Mouse (Mus musculus) adrenal gland, postnatal 4 days (tissue): Measurements from ENCODE around the gene G430095P16Rik. TPM values are rescaled to one million over a fixed set of nuclear protein-coding genes. Genes with fewer than 3 reads are reported as not detected.

Experiments used
- DNase-seq, 2 experiments: peaks; one replicate each; pipeline ENCODE4 v3.0.0; 2021 to 2022; ENCODE audit warnings: low spot score in 2 of 2, mixed read lengths in 2 of 2
- total RNA-seq, 2 experiments: library from RNA; stranded (reverse); gene quantifications; 2 replicates each; pipeline ENCODE4 v1.2.3; 2021

G430095P16Rik gene
- total RNA-seq, 2 experiments from 2014 or later = 1.2 TPM

DNA sequence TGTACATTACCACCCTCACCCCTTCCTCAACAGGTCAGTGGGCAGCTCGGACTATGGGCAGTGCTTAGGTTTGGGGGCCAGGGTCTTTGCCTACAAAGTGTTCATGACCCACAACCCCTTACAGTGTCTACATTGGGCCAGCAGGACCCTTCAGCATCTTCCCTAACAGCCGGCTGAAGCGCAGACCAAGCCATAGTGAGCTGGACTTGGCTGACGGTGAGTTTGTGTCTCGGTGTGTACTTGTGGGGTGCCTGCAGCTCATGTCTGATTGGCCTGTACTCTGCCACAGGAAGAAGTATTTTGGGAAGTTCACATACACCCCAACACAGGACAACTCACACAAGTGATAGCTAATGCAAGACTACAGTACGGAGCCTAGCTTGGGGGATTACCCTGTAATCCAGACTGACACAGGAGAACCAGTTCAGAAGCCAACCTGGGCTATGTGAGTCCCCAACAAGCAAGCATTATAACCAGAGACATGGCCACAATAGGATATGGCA lies 19.8 kb upstream of the G430095P16Rik start:
- DNase-seq = no peak

DNA sequence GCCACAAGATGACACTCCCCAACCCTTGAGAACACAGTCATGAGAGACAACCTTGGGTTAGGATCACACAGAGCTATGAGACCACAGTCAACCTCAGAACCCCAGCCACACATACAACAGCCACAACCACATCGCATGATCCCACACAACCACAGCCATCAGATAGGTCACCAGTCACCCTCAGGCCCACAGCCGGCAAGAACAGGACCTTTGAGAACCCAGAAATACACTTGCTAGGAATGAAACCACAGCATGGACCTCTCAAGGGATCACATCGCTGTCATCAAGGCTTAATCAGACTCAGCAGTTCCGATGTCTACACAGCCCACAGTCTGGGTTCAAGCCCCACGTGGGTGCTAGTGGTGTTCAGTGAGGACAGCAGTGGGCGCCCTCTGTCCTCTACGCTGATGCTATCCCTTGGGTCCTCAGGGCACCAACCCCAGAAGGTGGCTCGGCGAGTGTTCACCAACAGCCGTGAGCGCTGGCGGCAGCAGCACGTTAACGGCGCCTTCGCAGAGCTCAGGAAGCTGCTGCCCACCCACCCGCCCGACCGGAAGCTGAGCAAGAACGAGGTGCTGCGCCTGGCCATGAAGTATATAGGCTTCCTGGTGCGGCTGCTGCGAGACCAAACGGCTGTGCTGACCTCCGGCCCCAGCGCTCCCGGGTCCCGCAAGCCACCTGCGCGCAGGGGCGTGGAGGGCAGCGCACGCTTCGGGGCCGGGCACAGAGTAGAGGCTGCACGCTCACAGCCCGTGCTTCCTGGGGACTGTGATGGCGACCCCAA lies 19.1 kb upstream of the G430095P16Rik start:
- no peak for DNase-seq

DNA sequence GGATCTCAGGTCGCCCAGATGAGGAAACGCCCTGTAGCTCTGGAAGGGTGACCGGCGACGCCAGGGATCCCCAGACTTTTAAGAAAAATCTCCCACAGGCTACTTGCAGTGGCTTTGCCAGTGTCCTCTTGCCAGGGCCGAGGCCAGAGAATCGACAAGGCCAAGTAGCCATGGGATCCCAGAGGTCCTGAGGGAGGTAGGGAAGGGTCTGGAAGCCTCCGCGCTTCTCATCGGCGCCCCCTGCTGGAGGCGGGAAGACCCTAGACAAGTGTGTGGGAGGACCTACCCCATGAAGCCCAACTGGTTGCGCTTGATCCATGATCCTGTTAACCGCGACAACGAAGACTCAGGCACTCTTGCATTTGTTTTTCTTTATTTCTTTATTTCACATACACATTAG lies 18.5 kb upstream of the G430095P16Rik start:
- peak in 1 of 2 experiments; percentile 58 for DNase-seq

DNA sequence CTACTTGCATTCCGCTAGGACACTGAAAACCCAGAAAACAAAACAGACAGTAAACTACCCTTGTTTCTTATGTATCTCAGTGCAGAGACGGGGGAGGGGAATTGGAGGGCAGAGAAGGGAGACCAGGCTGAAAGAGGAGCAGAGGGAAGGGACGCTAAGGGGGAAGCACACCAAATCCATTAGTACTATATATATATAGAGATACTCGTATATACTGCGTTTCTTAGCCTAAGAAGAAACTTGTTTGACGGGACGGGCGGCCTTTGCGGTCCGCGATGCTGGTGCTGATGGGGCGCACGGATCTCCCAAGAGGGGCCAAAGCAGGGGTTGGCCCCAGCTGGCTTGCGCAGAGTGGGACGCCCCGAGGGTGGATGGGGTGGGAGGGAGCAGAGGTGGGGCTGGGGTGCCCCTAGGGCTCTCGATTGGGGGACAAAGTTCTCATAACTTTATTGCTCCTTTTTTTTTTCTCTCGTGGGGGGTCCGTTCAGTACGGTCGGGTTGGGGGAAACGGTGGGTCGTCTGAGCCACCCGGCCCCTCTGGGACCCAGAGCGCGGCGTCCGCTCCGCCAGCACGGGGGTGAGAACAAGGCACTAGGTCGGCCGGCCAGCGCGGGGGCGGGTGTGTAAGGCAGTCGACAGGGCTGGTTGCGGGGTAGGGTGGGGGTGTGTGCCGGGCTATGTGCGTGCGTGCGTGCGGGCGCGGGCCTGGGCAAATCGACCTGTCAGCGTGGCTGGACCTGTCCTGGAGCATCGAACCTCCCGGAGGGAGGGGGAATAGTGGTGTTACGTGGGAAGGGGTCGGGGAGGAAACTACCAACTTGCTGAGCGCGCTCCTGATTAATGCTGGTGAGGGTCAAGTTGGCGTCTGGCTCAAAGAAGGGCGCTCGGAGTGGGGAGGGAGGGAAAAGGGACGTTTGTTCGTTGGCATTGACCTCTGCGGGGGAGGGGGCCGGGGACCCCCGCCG lies 17.7 kb upstream of the G430095P16Rik start:
- DNase-seq = no peak

DNA sequence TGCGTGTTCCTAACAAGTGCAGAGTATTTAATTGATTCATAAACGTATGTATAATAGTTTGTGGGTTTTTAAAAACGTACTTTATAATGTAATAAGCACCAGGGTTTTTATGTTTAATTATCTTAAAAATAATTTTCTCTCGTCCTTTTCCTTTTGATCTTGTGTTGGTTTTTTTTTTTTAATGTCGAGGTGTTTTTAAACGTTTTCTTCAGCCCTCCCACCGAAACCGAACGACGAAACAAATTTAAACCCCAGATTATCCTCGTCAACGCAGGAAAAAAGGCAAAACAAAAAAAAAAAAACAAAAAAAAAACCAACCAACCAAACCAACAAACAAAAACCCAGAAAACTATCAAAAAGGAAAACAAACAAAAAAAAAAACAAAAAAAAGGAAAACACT lies 16.8 kb upstream of the G430095P16Rik start:
- DNase-seq = no peak

DNA sequence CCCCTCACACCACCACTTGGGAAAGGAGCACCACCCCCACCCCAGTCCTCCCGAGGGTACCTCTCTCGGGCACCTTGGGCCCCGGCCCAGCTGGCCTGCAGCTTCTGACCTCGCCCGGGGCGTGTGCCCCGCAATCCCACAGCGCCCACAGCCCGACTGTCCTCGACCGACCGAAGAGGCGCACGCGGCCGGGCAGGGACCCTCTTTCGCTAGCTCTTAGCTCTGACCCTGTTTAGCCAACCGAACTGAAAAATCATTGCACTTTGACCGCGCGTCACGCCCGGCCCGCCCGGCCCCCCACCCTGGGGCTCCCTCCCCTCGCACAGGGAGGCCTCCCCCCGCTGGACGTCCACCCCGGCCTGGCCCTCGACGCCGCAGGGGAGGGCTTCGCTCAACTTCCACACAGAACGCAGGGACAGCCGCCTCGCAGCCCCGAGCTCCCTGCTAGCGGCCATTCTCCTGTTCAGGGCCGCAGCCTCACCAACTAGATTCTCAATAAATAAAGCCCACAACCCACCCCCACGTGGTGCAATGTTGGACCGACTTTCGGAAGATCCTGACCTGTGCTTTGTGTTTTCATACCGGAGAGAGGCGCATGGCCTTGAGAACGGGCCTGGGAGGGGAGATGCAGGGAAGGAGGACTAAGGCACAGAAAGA lies 16.1 kb upstream of the G430095P16Rik start:
- no peak for DNase-seq

DNA sequence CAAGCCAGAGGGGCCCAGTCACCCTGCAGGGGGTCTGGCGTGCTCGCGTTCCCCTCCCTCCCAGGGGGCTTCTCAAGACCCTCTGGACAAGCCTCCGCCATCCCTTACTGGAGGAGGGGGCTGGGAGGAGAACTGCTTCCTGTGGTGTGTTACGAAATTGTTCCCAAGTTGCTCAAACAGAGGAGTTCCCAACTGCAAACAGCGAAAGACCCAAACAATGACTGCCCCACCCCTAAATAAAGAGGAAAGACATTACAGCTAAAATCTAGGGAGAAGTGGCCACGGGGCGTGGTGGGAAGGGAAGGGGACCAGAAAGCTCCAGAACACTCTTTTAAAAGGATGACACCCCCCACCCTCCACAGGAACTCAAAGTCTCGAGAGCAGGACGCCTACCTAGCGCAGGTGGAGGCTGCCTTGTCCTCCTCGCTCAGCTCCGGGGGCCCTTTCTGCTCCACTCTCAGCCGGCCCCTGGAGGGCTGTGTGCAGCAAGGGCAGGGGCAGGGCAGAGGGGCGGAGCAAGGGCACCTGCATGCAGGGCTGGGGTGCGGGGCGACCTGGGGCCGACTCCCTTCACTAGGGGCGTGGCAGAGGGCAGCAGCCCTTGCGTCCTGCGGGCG lies 15.4 kb upstream of the G430095P16Rik start:
- no peak for DNase-seq

DNA sequence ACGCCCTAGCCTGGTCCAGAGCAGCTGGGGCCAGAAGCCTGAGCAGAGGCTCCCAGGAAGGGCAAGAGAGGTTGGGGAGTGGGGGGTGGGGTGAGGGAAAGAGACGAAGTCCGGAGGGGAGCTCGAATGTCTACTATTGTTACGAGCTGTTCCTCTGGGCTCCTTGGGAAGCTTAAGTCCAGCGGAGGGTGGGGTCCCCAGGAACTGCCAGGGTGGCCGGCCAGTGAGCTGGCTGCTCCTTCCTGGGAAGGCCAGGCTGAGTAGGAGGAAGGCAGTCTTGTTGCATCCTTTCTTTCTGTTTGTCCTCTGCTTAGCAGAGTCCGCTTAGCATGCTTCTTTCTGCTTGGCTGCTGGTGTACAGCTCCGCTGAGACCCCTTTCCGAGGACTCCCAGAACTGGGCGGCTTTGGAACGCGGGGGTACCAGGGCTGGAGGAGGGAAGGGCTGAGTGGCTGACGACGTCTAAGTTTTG lies 14.7 kb upstream of the G430095P16Rik start:
- no peak for DNase-seq

DNA sequence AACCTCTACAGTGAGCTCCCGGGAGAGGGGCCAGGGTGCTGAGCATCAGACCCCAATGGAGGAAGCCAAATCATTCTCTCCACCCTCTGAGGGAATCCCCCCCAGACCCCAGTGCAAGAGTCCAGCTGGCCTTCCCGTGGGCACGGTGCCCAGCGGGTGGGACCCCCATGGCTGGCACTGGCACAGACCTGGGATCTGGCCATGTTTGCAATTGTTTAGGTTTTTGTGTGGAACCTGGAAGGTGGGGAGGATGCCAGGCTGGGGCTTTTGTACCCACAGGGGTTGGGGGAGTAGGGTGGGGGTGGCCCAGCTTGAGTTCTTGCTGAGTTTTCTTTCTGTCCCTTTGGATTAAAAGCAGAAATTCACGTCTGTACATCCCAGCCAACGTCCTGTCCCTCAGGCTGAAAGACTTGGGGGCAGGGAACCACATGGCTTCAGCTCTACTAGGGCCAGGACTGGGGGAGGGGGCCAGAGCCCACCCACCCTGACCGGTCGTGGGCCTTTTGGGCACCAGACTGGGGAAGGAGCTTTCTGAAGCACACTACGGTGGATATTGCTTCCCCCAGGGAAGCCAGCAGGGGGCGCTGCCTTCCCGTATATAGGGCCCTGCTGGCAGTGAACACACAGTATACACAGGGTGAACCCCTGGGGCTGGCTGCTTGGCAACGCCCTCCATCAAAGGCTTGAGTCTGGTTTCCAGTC lies 13.9 kb upstream of the G430095P16Rik start:
- DNase-seq = peak in 1 of 2 experiments; percentile 74

DNA sequence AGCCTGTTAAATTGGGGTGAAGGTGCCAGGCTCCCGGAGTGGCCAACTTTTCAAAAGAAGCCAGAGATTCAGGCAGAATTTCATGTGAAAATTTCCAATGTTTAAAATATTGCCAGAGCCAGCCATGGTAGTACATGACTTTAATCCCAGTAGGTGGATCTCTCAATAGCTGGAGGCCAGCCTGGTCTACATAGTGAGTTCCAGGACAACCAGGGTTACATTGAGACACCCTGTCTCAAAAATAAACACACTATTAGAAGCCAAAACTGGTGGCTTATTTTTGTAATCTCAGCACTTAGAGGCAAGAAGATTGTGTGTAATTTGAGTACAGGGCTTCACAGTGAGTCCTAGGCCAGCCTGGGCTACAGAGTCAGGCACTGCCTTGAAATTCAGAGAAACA lies 12.9 kb upstream of the G430095P16Rik start:
- DNase-seq = no peak

DNA sequence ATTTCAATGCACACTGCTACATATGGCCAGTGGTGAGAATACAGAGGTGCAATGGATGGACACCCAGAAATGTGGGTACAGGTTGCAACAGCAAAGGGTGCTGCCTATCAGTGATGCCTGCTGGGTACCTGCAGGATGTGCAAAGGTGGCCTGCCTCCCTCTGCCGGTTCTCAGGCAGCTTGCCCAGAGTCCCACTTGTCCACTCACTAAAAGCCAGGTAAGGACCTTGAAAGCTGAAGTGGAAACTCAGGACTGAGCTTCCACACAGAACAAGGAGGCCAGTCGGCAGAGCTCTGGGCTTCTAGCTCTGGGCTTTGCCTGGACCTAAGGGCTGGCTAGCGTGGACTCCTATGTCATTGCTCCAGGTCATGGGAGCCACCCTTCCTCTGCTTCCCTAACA lies 11.5 kb upstream of the G430095P16Rik start:
- DNase-seq = no peak

DNA sequence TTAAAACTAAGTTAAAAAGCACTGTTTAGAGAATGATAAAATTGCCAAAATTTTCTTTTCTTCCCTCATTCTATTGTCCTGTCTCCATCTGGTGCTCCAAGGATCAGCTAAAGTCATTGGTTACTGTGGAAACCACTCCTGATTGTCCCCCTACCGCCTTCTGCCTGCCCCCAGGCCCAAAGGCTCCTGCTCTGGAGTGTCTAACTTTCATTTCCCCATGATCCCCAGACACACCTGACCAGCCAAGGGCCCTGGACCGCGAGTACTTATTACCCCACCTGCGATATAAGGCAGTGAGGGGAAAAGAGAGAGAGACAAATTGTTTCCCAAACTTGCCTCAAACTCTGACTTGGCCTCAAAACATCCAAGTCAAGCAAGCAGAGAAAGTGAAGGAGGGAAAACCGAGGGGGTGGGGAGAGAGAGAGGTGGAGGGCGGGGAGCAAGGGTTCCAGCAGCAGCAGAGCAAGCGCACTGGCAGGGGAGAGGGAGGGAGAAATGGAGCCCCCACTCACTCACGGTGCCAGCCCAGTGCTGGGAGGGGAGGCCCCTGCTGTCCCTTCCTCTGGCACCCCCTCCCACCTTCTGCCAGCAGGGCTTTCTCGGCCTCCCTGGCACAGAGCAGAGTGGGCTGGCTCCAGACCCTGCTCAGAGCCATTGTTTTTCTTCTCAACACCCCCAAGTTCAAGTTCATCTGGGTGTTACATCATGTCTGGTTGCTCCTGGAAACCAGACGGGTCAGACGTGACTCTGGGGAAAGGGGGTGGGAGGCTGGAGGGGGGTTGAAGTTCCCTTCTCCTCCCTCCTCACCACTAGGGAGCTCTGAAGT lies 10.7 kb upstream of the G430095P16Rik start:
- no peak for DNase-seq

DNA sequence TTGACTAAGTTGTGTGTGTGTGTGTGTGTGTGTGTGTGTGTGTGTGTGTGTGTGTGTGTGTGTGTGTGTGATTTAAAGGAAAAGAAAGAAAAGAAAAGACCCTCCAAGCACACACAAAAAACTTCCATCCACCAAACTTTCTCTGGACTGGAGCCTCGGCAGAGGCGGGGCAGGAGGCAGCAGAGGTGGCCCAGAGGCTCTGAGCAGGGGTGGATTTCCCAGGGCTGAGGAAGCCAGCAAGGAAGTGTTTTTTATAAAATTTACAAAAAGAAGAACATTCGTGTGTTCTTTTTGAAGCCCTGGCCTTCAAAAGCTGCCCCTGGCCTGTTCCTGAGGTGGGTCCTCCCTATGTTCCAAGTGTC lies 10.1 kb upstream of the G430095P16Rik start:
- DNase-seq = no peak

DNA sequence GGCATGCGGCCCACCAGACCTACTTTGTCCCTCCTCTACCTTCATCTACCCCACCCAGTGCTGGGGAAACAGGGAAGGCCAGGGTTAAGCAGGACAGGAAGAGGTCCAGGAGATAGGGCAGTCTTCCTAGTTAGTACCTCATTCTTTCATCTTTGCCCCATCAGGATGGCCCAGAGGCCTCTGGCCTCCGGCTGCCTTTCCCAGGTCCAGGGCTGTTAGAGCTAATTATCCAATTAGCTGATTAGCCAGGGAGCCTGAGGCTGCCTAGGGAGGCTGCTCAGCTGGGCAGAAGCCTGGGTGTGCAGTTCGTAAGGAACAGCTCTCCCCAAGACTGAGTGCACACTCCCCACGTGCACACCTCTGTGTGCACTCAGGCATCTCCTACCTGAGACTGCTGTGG lies 9.4 kb upstream of the G430095P16Rik start:
- DNase-seq = no peak

DNA sequence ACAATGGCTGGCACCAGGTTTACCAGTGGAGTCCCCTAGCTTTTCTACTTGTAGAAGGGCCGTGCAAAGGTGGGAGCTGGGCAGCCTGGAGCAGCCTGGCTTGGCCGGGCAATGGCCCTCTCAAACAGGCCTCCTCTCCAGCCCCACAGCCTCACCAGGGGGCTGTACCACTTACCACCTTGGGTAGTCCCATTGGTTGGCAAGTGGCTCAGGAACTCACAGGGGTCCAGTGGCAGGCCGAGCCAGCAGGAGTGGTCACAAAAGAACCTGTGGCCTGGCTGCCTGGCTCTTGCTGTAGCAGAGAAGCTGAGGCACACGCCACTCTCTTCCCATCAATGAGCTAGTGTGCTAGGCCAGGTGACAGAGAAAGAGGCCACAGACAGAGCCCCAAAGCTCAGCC lies 8.6 kb upstream of the G430095P16Rik start:
- DNase-seq = no peak

DNA sequence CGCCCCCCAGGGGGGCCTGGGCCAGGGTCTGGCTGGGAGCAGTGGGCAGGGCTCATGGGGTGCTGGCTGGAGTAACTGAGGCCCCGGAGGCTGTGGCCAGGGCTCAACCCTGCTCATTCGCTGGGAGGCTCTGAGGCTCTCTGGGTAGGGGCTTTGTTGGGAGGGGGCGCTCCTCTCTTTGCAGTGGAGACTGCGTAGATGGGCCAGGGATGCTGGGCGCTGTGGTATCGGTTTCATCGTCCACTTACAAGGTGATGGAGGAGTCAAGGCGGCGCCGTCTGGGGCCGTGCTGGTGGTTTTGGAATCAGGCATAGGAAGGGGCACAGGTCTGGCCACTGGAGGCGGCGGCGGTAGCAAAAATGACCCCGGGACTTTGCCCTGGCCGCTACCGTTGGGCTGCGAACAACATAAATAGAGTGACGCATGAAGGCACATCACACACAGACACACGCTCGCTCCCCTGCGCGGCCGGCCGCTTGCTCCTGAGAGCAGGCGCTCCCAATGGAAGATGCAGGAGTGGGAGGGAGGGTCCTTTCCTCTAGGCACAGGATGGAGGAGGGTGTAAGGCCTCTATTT lies 6.8 kb upstream of the G430095P16Rik start:
- DNase-seq = no peak

DNA sequence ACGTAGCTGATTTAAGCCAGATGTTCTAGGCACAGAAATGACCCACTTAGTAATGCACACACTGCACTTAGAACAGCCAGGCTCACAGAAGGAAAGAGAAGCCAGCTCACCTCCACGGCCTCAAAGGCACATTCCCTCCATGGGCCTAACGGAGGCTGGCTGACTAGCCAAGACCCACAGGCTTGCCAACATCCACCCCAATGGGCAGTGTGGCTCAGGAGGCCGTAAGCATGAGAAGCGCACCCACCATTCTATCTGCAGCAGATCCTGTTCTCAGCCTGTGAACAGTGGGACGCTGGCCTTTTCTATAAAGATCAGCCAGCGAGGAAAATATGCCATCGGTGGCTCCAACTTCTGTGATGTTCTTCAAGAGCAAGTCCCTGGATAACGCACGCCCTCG lies 6.0 kb upstream of the G430095P16Rik start:
- no peak for DNase-seq

DNA sequence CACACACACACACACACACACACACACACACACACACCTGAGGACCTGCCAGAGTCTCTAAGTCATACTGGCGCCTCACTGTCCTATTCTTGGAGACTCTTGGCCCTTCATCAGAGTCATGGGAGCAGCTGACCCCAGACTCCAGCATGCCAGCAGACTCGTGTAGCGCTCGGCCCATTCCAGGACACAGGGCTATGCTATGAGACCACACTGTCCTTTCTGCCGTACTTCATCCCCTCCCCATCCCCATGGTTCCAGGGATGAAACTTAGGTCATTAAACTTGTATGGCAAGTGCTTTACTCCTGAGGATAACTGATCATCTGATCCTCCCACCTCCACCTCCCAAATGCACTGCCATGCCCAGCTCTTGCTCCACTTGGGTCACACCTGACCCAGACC lies 4.3 kb upstream of the G430095P16Rik start:
- DNase-seq = no peak
